Mouse (Mus musculus) small intestine, adult 2 months (tissue): ENCODE measurements at regions not wholly inside any gene's neighbourhood (a gene's known extent, or its start where the extent isn't known, plus 50 kb on each side); places are given as distances from the start of the nearest gene placed in this dataset.

ENCODE experiments used
- H3K27ac ChIP-seq: fragments of 200-500 bp; 2 replicates; pipeline ENCODE4 v1.5.1; 2012; ENCODE audit warnings: low read depth, low read length, control low read depth, inconsistent platforms; ENCODE audit not compliant: insufficient read depth
- H3K27me3 ChIP-seq: fragments of 200-500 bp; 2 replicates; pipeline ENCODE4 v1.6.1; 2012; ENCODE audit warnings: mild to moderate bottlenecking, moderate library complexity, low read length, inconsistent platforms; ENCODE audit not compliant: control insufficient read depth, insufficient read depth
- H3K36me3 ChIP-seq: fragments of 200-500 bp; 2 replicates; pipeline ENCODE4 v1.6.1; 2012; ENCODE audit warnings: mild to moderate bottlenecking, low read length, control low read depth, inconsistent platforms; ENCODE audit not compliant: control insufficient read depth, insufficient read depth
- H3K4me1 ChIP-seq: fragments of 200-500 bp; 2 replicates; pipeline ENCODE4 v1.6.1; 2012; ENCODE audit warnings: low read length, inconsistent platforms, mixed read lengths; ENCODE audit not compliant: control insufficient read depth, insufficient read depth, insufficient read length
- H3K4me3 ChIP-seq: fragments of 200-500 bp; 2 replicates; pipeline ENCODE4 v1.5.1; 2012; ENCODE audit warnings: low read depth, mild to moderate bottlenecking, control low read depth, inconsistent platforms, low read length, moderate library complexity
- CTCF ChIP-seq: fragments of 200-500 bp; IDR thresholded peaks from 2 replicates; pipeline ENCODE4 v1.5.1; 2012; ENCODE audit warnings: low read depth, mild to moderate bottlenecking, control low read depth, inconsistent platforms, low read length, moderate library complexity, mixed read lengths; ENCODE audit not compliant: insufficient replicate concordance, insufficient read length; ENCODE audit errors: extremely low read depth
- POLR2A ChIP-seq: fragments of 200-500 bp; IDR thresholded peaks from 2 replicates; pipeline ENCODE4 v1.6.1; 2012; ENCODE audit warnings: low read depth, mild to moderate bottlenecking, control low read depth, inconsistent platforms, low read length, moderate library complexity
- WGBS: fragments of 180-500 bp; shearing (Covaris S2); methylation state at CpG from one replicate; pipeline ENCODE4 v1.1.7; 2018; 5-methylcytosine and 5-hydroxymethylcytosine counted together

DNA sequence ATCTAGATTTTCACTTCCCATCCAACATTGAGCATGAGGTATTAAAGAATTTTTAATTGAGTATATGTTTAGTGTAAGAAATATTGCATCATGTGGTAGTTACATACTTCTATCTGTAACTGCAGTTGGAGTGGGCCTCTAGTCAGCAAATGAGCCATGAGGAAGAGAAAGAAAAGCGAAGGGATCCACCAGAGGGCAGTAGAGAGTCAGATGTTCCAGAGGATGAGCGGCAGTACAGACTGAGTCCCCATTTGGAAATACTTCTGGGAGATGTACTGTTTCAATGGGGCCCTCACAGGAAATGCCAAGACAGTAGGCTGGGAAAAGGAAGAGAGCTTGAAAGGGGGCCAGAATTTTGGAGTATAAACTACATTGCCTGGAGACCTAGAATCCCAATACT lies 221.2 kb downstream of the Myh15 start:
- H3K36me3 ChIP-seq, result no peaks in the 10 kb centered on the region
- H3K4me1 ChIP-seq, result no peaks in the 10 kb centered on the region
- H3K27me3 ChIP-seq, result no peaks in the 10 kb centered on the region
- TF ChIP-seq CTCF (peak; percentile 43; the same call in 1 of the 2 replicates), POLR2A (no peak)
- WGBS, result 11% methylated on average over 2 of the region's 2 CpGs
- H3K27ac ChIP-seq, result no peak overlapping the region
- H3K4me3 ChIP-seq, result no peak overlapping the region

DNA sequence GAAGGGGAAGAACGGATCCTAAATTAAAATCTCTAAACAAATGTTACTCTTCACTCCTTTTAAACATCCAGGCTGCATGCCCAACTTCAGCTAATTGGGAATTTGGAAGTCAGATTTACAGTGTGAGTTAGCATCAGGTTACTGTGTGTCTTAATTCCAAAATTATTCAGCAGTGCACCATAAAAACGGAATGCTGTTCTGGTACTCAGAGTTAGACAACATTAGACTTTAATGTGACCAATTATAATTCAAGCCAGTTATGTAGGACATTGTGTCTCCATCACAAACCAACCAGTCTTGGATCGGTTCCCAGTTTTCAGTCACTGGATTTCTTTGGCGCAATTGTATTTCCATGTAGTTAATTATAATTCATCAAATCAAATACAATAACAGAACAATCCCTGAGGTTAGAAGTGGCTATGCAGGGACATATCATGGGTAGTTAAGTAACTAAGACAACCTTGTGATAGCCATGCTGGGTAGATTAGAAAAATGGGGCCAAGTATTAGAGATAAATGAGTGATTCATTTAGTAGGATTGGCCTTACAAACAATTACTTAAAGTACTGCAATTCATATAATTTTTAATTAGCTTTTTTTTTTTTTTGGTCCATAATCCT lies 230.9 kb downstream of the Myh15 start:
- 75% methylated on average over 4 of the region's 4 CpGs for WGBS
- H3K4me1 ChIP-seq, result no peaks in the 10 kb centered on the region
- no peaks in the 10 kb centered on the region for H3K27me3 ChIP-seq
- no peak overlapping the region for H3K4me3 ChIP-seq
- no peaks in the 10 kb centered on the region for H3K36me3 ChIP-seq
- TF ChIP-seq POLR2A (no peak), CTCF (no peak)
- no peak overlapping the region for H3K27ac ChIP-seq

DNA sequence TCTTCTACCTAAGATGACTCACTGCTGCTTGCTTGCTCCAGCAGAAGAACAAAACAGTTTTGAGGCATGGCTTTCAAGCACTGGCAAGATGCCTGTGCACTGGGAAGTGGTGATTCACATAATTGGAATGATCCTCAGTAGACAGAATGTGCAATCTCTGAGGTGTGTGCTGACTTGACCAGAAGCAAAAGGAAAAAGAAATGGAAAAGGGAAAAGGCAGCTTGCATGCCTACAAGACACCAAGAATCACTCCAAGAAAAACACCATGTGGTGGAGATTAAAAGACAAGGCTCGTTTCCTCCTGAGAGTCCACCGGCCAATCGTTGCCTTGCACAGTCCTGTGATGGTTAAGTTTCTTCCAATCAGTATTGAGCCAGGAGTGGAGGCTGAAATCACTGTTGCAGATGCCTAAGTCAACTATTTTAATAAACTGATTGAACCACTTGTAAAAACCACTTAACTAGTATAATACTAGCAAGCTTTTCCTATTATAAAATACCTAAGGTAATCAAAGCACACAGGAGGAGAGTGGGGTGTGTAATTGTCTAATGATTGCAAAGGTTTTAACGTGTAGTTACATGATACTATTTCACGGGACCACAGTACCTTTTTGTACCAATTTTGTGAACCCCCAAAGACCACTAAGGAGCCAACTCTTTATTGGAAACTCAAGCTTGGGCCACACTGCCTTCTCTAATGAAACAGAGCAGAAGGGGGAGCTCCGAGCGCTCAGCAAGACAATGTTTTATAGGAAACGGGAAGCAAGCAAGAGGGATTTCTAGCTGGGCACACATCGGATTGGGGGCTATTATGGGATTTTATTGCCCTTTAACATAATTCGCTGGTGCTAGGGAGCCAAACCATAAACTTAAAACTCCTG lies 232.2 kb downstream of the Myh15 start:
- WGBS, result 73% methylated on average over 10 of the region's 10 CpGs
- Histone ChIP-seq H3K4me3 (no peak overlapping the region), H3K27ac (no peak overlapping the region), H3K36me3 (no peaks in the 10 kb centered on the region), H3K27me3 (no peaks in the 10 kb centered on the region), H3K4me1 (no peaks in the 10 kb centered on the region)
- TF ChIP-seq CTCF (no peak), POLR2A (no peak)

DNA sequence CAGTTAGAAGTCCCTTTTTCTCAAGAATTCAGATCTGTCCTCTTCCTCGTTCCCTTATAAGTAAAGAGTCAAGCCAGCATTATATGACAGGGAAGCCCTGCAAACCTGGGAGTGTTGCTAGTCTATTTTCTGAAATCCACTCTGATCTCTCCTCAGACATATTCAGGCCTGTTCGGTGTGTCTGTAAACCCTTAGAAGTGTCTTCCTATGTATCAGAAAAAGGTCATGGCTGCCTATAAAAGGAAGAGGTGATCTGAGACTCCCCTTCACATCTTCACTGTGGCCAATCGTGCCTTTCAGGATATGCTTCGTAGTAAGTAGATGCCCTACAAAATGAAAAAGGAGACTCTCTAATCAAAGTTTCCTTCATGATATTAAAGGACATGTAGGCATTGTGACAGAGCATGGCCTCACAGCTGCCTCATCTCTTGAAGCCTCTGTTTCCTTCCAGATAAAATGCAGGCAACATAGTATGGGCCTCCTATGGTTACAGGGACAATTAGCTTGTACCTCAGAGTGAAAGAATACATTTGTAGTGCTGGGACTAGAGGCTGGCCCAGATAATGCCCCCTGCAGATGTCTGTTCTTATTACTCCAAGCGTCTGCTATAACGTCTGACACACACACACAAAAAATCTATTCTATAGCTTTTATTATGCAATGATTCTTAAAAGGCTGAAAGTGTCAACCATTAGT lies 246.5 kb downstream of the Myh15 start:
- Histone ChIP-seq H3K27ac (no peak overlapping the region), H3K4me1 (no peaks in the 10 kb centered on the region), H3K36me3 (no peaks in the 10 kb centered on the region), H3K4me3 (no peak overlapping the region), H3K27me3 (no peaks in the 10 kb centered on the region)
- no peak for TF ChIP-seq POLR2A
- TF ChIP-seq CTCF, result no peak
- 83% methylated on average over 6 of the region's 6 CpGs for WGBS

DNA sequence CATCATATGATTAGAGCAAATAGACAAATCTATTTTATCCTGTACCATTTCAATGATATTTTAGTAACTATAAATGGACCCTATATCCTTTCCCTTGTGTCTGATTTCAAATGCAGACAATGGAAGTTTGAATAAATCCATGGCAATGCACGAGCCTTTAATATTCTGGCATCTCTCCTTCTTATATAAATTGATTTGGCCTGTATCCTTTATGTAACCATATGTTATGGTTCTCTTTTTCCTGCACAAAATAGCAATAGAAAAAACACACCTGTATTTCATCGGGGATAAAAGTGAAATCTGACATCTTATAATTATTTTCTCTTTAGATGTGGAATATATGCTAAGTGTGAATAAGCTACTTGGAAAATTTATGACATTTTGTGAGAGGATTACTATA lies 247.1 kb downstream of the Myh15 start:
- Histone ChIP-seq H3K27ac (no peak overlapping the region), H3K4me1 (no peaks in the 10 kb centered on the region), H3K27me3 (no peaks in the 10 kb centered on the region), H3K36me3 (no peaks in the 10 kb centered on the region), H3K4me3 (no peak overlapping the region)
- 63% methylated on average over 2 of the region's 2 CpGs for WGBS
- TF ChIP-seq CTCF, result no peak
- TF ChIP-seq POLR2A, result no peak

DNA sequence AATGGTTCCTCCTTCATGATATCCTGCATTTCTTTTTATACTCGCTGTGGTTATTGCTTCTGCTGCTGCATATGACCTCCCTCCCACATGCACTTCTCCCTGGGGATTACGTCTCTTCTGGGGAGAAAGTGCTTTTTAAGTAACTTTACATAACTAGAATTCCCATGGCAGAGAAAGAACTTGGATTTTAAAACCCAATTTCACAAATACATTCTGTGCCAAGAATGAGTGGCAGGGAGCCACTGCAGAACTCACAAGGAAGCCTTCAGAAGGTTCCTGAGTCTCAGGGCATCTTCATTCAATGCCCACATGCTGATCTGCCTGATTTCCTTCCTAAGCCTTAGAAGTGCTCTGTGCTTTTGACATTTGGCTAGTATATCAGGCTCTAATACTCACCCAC lies 259.8 kb downstream of the Myh15 start:
- Histone ChIP-seq H3K4me3 (no peak overlapping the region), H3K27ac (no peak overlapping the region), H3K4me1 (no peaks in the 10 kb centered on the region), H3K36me3 (no peaks in the 10 kb centered on the region), H3K27me3 (no peaks in the 10 kb centered on the region)
- no peak for TF ChIP-seq CTCF
- no peak for TF ChIP-seq POLR2A
- 71% methylated on average over 2 of the region's 2 CpGs for WGBS

DNA sequence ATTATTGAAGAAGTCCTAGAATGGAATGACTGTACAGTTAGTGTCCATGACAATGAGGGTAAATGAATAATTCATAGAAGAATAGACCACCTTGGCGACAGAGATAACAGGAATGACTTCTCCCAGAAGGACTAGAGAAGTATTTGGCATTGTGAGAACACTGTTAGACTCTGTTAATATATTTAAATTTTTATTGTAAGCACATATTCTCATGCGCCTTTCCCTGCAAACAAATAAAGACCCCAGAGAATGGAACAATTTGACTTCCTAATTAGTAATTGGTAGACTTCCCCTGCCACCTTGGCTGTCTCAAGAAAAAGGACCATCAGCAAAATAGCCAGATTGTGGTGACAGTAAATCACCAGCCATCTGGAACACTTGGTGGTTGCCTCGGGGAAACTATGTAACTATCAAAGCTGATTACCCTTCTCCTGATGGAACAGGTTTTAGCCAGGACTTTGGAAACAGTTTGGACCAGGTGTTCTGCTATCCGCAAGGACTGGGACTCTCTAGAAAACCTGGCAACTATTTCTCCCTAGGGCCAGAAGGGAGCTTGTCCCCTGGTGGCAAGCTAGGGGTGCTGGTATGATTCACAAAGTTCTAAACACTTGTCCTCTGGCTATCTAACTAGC lies 261.9 kb downstream of the Myh15 start:
- H3K4me3 ChIP-seq, result no peak overlapping the region
- no peaks in the 10 kb centered on the region for H3K27me3 ChIP-seq
- no peaks in the 10 kb centered on the region for H3K36me3 ChIP-seq
- no peak overlapping the region for H3K27ac ChIP-seq
- H3K4me1 ChIP-seq, result no peaks in the 10 kb centered on the region
- 68% methylated on average over 4 of the region's 4 CpGs for WGBS
- TF ChIP-seq CTCF (no peak), POLR2A (no peak)
